Mouse (Mus musculus) myocyte (in vitro differentiated cells): ENCODE measurements at regions not wholly inside any gene's neighbourhood (a gene's known extent, or its start where the extent isn't known, plus 50 kb on each side); places are given as distances from the start of the nearest gene placed in this dataset.

Experiments
- CEBPB ChIP-seq: IDR thresholded peaks from 2 replicates; pipeline ENCODE4 v1.6.1; 2011; ENCODE audit warnings: mild to moderate bottlenecking, moderate library complexity; ENCODE audit not compliant: poor library complexity, insufficient read depth, severe bottlenecking
- E2F4 ChIP-seq: IDR thresholded peaks from one replicate; pipeline ENCODE4 v1.6.1; 2011; ENCODE audit warnings: mild to moderate bottlenecking, control low read depth, moderate library complexity; ENCODE audit not compliant: insufficient read depth
- MAX ChIP-seq: IDR thresholded peaks from one replicate; pipeline ENCODE4 v1.6.1; 2011; ENCODE audit warnings: low read depth, mild to moderate bottlenecking, control low read depth
- MYOD1 ChIP-seq, 3 experiments: IDR thresholded peaks; one replicate each; pipeline ENCODE4 v1.6.1; 2011; ENCODE audit warnings: control low read depth in 2 of 3, low read depth in 2 of 3, mild to moderate bottlenecking in 2 of 3, moderate library complexity in 1 of 3; ENCODE audit not compliant: insufficient read length in 2 of 3, control insufficient read depth in 1 of 3
- MYOG ChIP-seq, 3 experiments: IDR thresholded peaks; one replicate each; pipeline ENCODE4 v1.6.1; 2011; ENCODE audit warnings: control low read depth in 2 of 3, low read depth in 2 of 3, mild to moderate bottlenecking in 2 of 3; ENCODE audit not compliant: insufficient read length in 2 of 3, control insufficient read depth in 1 of 3, insufficient read depth in 1 of 3
- POLR2A ChIP-seq: IDR thresholded peaks from one replicate; pipeline ENCODE4 v1.6.1; 2011; ENCODE audit warnings: low read depth, mild to moderate bottlenecking, control low read depth, moderate library complexity; ENCODE audit not compliant: insufficient read length
- POLR2AphosphoS2 ChIP-seq: IDR thresholded peaks from one replicate; pipeline ENCODE4 v1.6.1; 2011; ENCODE audit warnings: low read depth, control low read depth; ENCODE audit not compliant: insufficient read length
- REST ChIP-seq: IDR thresholded peaks from one replicate; pipeline ENCODE4 v1.6.1; 2011; ENCODE audit warnings: mild to moderate bottlenecking, control low read depth, moderate library complexity; ENCODE audit not compliant: insufficient read depth, insufficient read length
- SRF ChIP-seq: IDR thresholded peaks from one replicate; pipeline ENCODE4 v1.6.1; 2011; ENCODE audit warnings: low read depth; ENCODE audit not compliant: control insufficient read depth, insufficient read length
- TCF12 ChIP-seq: IDR thresholded peaks from one replicate; pipeline ENCODE4 v1.6.1; 2011; ENCODE audit warnings: mild to moderate bottlenecking, control low read depth; ENCODE audit not compliant: poor library complexity, insufficient read depth, severe bottlenecking
- TCF3 ChIP-seq: IDR thresholded peaks from one replicate; pipeline ENCODE4 v1.6.1; 2011; ENCODE audit warnings: low read depth, control low read depth; ENCODE audit not compliant: insufficient read length
- USF1 ChIP-seq: IDR thresholded peaks from one replicate; pipeline ENCODE4 v1.6.1; 2011; ENCODE audit warnings: low read depth, mild to moderate bottlenecking, control low read depth, moderate library complexity

DNA sequence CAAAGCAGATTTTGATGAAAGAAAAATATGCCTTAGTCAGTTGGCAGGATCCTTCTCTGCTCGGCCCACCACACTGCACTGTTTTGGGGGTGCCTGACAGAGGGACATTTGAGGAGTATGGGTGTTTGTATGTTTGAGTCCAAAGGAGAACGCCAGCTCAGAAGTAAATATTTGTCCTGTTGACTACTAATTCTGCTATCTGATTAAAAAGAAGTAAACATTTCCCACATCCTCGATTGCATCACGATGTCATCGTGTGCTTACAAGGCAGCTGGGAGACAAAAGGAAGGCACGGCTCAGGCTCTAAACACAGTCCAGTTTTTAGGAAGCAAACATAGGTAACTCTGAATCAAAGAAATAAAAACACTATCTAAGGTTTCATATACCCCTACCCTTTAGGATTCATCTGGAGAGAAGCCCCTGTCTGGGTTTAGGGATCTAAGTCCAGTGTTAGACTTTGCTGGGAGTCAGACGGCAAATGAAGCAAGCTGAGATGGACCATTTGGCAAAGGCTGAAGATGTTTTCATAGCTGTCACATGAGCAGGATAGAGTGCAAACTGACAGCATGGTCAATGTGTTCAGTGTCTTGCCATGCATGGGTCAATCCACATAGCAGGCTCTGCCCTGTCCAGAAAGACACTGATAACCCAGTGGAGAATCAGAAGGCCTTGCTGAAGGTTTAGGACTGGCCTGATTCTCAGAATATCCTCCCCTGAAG, 73.7 kb upstream of the Ralgps2 start:
- TF ChIP-seq E2F4 (no peak), POLR2AphosphoS2 (no peak), POLR2A (no peak), TCF12 (no peak), MAX (no peak), MYOG (IDR thresholded peaks at IDR 0.05; ENCODE audit: control insufficient read depth in 1 of 3, insufficient read depth in 1 of 3, insufficient read length in 2 of 3, low read depth in 2 of 3) (no peak), CEBPB (peak; percentile 93), TCF3 (no peak), USF1 (no peak), MYOD1 (IDR thresholded peaks at IDR 0.05; ENCODE audit: control insufficient read depth in 1 of 3, insufficient read length in 2 of 3, low read depth in 2 of 3) (no peak), REST (no peak), SRF (no peak)
